Mouse (Mus musculus) liver, embryonic 14.5 days (tissue): ENCODE data around the gene Gas2l3.

Experiments
- CTCF ChIP-seq: IDR thresholded peaks from 2 replicates; pipeline ENCODE4 v1.5.1; 2016; ENCODE audit warnings: antibody characterized with exemption, low read depth, control low read depth
- EP300 ChIP-seq: IDR thresholded peaks from 2 replicates; pipeline ENCODE4 v1.6.1; 2016; ENCODE audit warnings: antibody characterized with exemption, low read depth

DNA sequence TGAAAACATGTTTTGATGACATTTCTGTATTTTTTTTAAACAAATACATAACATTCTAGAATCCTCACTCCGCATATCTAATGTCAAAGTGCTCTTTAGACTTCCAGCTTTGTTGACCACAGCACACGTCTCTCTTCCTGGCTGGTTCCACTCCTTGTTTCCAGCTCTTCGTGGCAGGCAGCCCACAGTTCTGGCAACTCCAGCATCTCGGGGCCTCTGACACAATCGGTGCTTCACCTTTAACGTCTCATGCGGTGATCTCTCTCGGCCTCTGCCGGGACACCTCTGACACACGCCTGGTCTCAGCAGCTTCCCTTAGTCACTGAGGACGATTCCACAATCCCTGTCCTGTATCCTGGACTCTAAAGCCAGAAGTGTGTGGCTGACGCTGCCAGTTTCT, 5.8 kb downstream of the Gas2l3 start:
- no peak for TF ChIP-seq EP300
- no peak for TF ChIP-seq CTCF
